Mouse (Mus musculus): ENCODE results near the gene Polr2l.

DNA sequence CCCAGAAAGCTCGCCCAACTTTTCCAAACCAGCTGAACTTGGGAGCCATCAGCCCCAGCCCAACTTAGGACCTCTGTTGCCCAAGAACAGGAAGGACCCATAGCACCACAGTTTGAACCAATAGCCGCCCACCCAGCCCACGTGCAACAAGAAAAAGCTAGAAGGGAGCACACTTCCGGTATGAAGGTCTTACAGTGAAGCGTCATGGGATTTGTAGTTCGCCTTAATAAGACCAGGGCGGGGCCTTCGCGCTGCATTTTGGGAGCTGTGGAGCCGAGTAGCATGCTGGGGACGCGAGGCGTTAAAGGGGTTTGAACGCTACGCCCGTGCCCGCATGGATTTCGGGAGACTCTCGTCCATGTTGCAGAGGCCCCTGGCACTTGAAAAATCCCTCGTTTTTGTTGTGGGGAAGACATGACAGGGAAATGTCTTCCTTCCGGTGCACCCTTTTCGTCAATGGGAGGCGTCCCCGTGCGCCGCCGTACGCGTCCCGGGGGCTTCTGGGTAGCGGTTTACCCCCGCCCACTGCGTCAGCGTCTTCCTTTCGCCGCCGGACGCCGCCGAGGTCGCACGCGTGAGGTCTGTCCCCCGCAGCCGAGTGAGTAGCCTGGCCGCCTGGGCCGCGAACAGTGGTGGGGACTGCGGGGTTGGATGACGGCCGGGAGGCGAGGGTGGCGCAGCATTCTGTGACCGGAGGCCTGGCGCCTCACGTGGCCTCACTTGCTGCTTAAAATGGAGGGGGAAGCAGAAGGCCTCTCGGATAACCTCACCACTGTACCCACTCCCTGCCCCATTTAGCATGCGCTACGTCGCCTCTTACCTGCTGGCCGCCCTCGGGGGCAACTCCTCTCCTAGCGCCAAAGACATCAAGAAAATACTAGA lies 27.6 kb downstream of the Polr2l start, which contains the start of gene Rplp2:
- no peak for TF ChIP-seq CTCF (IDR thresholded peaks at IDR 0.05; ENCODE audit: borderline replicate concordance, extremely low read depth, insufficient read depth, insufficient read length)
- TF ChIP-seq POLR2A (IDR thresholded peaks at IDR 0.05; ENCODE audit: borderline replicate concordance, extremely low read depth, insufficient read depth, insufficient read length, poor library complexity, severe bottlenecking) = peak; percentile 83
